Mouse (Mus musculus) liver, embryonic 14.5 days (tissue): ENCODE measurements around the gene Cux1.

Experiments used
- CTCF ChIP-seq: IDR thresholded peaks from 2 replicates; pipeline ENCODE4 v1.5.1; 2016; ENCODE audit warnings: antibody characterized with exemption, low read depth, control low read depth
- EP300 ChIP-seq: IDR thresholded peaks from 2 replicates; pipeline ENCODE4 v1.6.1; 2016; ENCODE audit warnings: antibody characterized with exemption, low read depth

DNA sequence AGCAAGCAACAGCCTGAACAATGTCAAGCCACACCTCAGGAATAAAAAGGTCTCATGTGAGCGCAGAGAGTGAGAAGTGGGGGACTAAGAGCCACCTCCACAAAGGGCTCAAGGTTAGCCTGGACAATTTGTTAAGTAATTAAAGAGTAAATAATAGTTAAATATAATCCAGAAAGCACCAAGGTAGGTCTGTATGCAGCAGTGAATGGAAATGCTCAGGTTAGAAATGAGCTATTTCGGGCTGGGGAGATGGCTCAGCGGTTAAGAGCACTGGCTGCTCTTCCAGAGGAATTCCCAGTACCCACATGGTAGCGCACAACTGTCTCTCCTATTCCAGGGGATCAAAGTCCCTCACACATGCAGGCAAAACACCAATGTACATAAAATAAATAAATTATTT, 59.7 kb downstream of the Cux1 start:
- TF ChIP-seq EP300 (no peak), CTCF (no peak)
